Mouse (Mus musculus) ES-Bruce4 (cell line): Measurements from ENCODE around the gene Lta. TPM values are rescaled to one million over a fixed set of nuclear protein-coding genes. Genes with fewer than 3 reads are reported as not detected.

ENCODE experiments used
- H3K27ac ChIP-seq: 2 replicates; pipeline ENCODE4 v1.5.1; 2012; ENCODE audit warnings: low read length, inconsistent platforms; ENCODE audit not compliant: insufficient read depth
- H3K27me3 ChIP-seq: 2 replicates; pipeline ENCODE4 v1.6.1; 2012; ENCODE audit warnings: mild to moderate bottlenecking, low read length, inconsistent platforms; ENCODE audit not compliant: control insufficient read depth, poor library complexity, insufficient read depth, severe bottlenecking
- H3K36me3 ChIP-seq: 2 replicates; pipeline ENCODE4 v1.6.1; 2012; ENCODE audit warnings: inconsistent platforms, mild to moderate bottlenecking, low read length, moderate library complexity; ENCODE audit not compliant: control insufficient read depth, poor library complexity, insufficient read depth, severe bottlenecking
- H3K4me1 ChIP-seq: one replicate; pipeline ENCODE4 v1.8.1; 2011; ENCODE audit warnings: low read length; ENCODE audit not compliant: control insufficient read depth, insufficient read depth
- H3K4me3 ChIP-seq: 2 replicates; pipeline ENCODE4 v1.5.1; 2011; ENCODE audit warnings: low read depth, mild to moderate bottlenecking, low read length
- H3K9ac ChIP-seq: 2 replicates; pipeline ENCODE4 v1.6.1; 2012; ENCODE audit warnings: low read depth, mild to moderate bottlenecking, inconsistent platforms; ENCODE audit not compliant: poor library complexity, severe bottlenecking
- H3K9me3 ChIP-seq: replicated peaks from 2 replicates; pipeline ENCODE4 v1.6.1; 2012; ENCODE audit warnings: mild to moderate bottlenecking, low read length, inconsistent platforms; ENCODE audit not compliant: control insufficient read depth, poor library complexity, insufficient read depth, severe bottlenecking
- CTCF ChIP-seq: IDR thresholded peaks from one replicate; pipeline ENCODE4 v1.8.1; 2011; ENCODE audit warnings: low read depth, low read length
- EP300 ChIP-seq: IDR thresholded peaks from 2 replicates; pipeline ENCODE4 v1.6.1; 2011; ENCODE audit warnings: low read depth, low read length; ENCODE audit not compliant: insufficient read depth
- POLR2A ChIP-seq: IDR thresholded peaks from one replicate; pipeline ENCODE4 v1.8.1; 2011; ENCODE audit warnings: low read length; ENCODE audit not compliant: insufficient read depth
- polyA plus RNA-seq: library from polyadenylated mRNA; stranded (reverse); fragments of >200 nt; gene quantifications from 2 replicates; pipeline ENCODE4 v1.2.4, GENCODE M21; 2011; ENCODE audit warnings: low read depth; ENCODE audit not compliant: missing spikeins, insufficient read depth, insufficient read length

Gene Lta
- polyA plus RNA-seq, 1 experiment = not detected

GRCm38 (mm10) chr17:35186681-35187080, 18.5 kb downstream of the Lta start:
- no peaks in the 10 kb centered on the region for H3K9me3 ChIP-seq
- TF ChIP-seq EP300 (no peak), POLR2A (no peak), CTCF (no peak)
- H3K9ac ChIP-seq = no peak overlapping the region

GRCm38 (mm10) chr17:35185639-35186611, 19.2 kb downstream of the Lta start:
- TF ChIP-seq EP300 = no peak
- TF ChIP-seq CTCF = no peak
- no peak for TF ChIP-seq POLR2A
- Histone ChIP-seq H3K27me3 (no peaks in the 10 kb centered on the region), H3K4me3 (peak overlapping the region; percentile 45), H3K9me3 (no peaks in the 10 kb centered on the region), H3K36me3 (no peaks in the 10 kb centered on the region), H3K9ac (no peak overlapping the region), H3K4me1 (no peaks in the 10 kb centered on the region), H3K27ac (peak overlapping the region; percentile 32; the same call in 1 of the 2 replicates)

More at GRCm38 (mm10) chr17:35186681-35187080, 18.5 kb downstream of the Lta start:
- no peaks in the 10 kb centered on the region for H3K4me1 ChIP-seq
- peak overlapping the region; percentile 6 for H3K4me3 ChIP-seq
- 0 out of 2 replicates have a peak overlapping the region, but pooled peaks have one; percentile 1 for H3K27ac ChIP-seq
- no peaks in the 10 kb centered on the region for H3K27me3 ChIP-seq
- H3K36me3 ChIP-seq = no peaks in the 10 kb centered on the region

GRCm38 (mm10) chr17:35180093-35180492, 25.1 kb downstream of the Lta start:
- no peak overlapping the region for H3K9ac ChIP-seq
- no peaks in the 10 kb centered on the region for H3K36me3 ChIP-seq
- H3K4me1 ChIP-seq = no peaks in the 10 kb centered on the region
- no peaks in the 10 kb centered on the region for H3K27me3 ChIP-seq
- TF ChIP-seq EP300 (no peak), CTCF (no peak), POLR2A (no peak)
- H3K9me3 ChIP-seq = no peaks in the 10 kb centered on the region
- H3K4me3 ChIP-seq = no peak overlapping the region
- H3K27ac ChIP-seq = no peak overlapping the region

- TF ChIP-seq POLR2A (no peak), EP300 (0 out of 2 replicates have a peak, but pooled peaks have one; percentile 22), CTCF (peak; percentile 96)
- no peak overlapping the region for H3K9ac ChIP-seq
- no peak overlapping the region for H3K27ac ChIP-seq
- H3K36me3 ChIP-seq = no peaks in the 10 kb centered on the region
- H3K27me3 ChIP-seq = no peaks in the 10 kb centered on the region
- no peaks in the 10 kb centered on the region for H3K9me3 ChIP-seq
- no peak overlapping the region for H3K4me3 ChIP-seq
- no peaks in the 10 kb centered on the region for H3K4me1 ChIP-seq
Measured at GRCm38 (mm10) chr17:35178528-35178927, 26.6 kb downstream of the Lta start.

GRCm38 (mm10) chr17:35175968-35176367, 29.2 kb downstream of the Lta start, which contains the start of gene Aif1:
Gene Aif1, minus strand, starts transcription at chr17:35176068.
- no peak within 1 kb of the TSS for H3K27ac ChIP-seq
- H3K9me3 ChIP-seq = no peaks in the 10 kb centered on the region
- H3K9ac ChIP-seq = no peak within 1 kb of the TSS
- H3K36me3 ChIP-seq = no peaks in the 10 kb centered on the region
- H3K27me3 ChIP-seq = no peaks in the 10 kb centered on the region
- no peak for TF ChIP-seq POLR2A
- TF ChIP-seq CTCF = no peak
- TF ChIP-seq EP300 = no peak
- H3K4me1 ChIP-seq = no peaks in the 10 kb centered on the region
- H3K4me3 ChIP-seq = no peak within 1 kb of the TSS

- Histone ChIP-seq H3K27me3 (no peaks in the 10 kb centered on the region), H3K4me3 (no peak overlapping the region), H3K9me3 (no peaks in the 10 kb centered on the region), H3K9ac (no peak overlapping the region), H3K27ac (no peak overlapping the region), H3K4me1 (no peaks in the 10 kb centered on the region), H3K36me3 (no peaks in the 10 kb centered on the region)
- TF ChIP-seq EP300 (no peak), CTCF (no peak)
Measured at GRCm38 (mm10) chr17:35175382-35175781, 29.8 kb downstream of the Lta start.
